Mouse (Mus musculus): ENCODE results near the gene 5730455P16Rik.
"Not testable (repeated sequence)": the region's sequence is repeated elsewhere in the genome, so short reads cannot be mapped to it uniquely, and the experiment has no call there.

5730455P16Rik gene

GRCm38 (mm10) chr11:80379184-80379583 lies 1.4 kb upstream of the 5730455P16Rik start:
- not testable (repeated sequence) for DNase-seq (ENCODE audit: low read depth, low spot score)

DNA sequence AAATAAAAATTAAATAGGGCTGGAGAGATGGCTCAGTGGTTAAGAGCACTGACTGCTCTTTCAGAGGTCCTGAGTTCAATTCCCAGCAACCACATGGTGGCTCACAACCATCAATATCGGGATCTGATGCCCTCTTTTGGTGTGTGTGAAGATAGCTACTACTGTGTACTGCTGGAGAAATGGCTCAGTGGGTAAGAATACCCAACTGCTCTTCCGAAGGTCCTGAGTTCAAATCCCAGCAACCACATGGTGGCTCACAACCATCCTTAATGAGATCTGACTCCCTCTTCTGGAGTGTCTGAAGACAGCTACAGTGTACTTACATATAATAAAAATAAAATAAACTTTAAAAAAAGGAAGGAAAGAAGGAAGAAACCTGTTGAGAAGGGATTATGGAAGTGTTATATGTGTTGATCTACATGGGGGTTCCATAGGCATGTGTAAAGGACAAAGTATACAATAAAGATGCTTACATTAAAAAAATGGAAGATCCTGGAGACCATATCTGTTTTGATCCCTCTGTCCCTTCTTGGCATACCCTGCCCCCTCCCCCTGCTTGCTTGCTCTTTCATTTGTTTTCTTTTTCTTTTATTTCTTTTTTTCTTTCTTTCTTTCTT lies 726 bp upstream of the 5730455P16Rik start:
- DNase-seq (ENCODE audit: low read depth, low spot score), result not testable (repeated sequence)

- peak; percentile 50 for DNase-seq (ENCODE audit: low read depth, low spot score)
Measured at GRCm38 (mm10) chr11:80376651-80377050, 1.2 kb downstream of the 5730455P16Rik start.

DNA sequence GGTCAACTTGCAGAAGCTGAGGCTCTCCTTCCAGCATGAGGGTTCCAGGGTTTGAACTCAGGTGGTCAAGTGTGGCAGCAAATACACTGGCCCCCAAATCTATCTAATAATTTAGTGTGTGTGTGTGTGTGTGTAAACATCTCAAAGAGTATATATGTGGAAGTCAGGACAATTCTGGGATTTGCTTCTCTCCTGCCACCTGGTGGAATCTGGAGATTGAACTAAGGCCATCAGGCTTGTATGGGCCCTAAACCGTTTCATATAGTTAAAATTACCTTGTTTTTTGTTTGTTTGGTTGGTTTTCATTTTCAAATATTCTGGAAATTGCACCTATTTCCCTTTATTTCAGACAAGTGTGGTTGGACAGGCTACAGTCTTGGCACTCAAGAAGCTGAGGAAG lies 8.9 kb downstream of the 5730455P16Rik start:
- no peak for DNase-seq (ENCODE audit: low read depth, low spot score)

- DNase-seq (ENCODE audit: low read depth, low spot score), result no peak
Measured at GRCm38 (mm10) chr11:80354832-80355231, 23.0 kb downstream of the 5730455P16Rik start.

DNA sequence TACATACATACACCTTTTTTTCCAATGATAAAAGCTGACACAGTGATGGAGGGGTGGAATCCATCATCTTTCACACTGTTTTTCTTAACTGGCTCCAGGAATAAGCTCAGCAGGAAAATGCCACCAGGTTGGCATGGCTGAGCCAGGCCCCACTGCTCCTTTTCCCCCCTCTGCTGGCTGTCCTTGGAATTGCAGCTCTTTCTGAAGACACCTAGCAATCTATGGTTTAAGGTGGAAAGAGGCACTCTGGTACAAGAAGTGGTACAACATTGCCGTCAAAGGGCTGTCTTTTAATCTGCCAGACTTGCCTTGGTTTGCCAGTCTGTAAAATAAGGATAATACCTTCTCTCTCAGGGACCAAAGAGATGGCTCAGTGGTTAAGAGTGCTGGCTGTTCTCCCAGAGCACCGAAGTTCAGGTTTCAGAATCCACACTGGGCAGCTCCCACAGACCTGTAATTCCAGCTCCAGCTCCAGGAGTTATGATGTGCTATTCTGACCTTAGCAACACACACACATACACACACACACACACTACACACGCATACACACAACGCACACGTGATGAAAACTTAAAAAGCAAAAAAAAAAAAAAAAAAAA lies 25.9 kb downstream of the 5730455P16Rik start:
- peak; percentile 73 for DNase-seq (ENCODE audit: low read depth, low spot score)

- no peak for DNase-seq (ENCODE audit: low read depth, low spot score)
Measured at GRCm38 (mm10) chr11:80342482-80342881, 35.4 kb downstream of the 5730455P16Rik start.

DNA sequence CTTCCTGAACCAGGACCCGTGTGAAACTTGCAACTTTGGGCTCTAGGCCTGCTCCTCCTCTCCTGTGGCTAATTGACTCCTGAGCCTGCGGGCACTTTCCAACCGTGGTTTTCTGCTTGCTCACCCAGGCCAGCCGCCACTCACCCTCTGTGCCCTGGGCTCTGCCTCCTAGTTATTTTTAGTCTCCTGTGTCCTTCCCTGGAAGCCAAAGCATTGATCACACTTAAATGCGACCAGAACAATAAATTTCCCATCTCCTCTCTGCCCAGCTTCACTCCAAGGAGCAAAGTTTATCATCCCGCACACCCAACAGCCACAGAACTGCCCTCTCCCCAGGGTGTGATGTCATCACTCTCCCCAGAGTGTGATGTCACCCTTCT lies 41.5 kb downstream of the 5730455P16Rik start:
- no peak for DNase-seq (ENCODE audit: low read depth, low spot score)

DNA sequence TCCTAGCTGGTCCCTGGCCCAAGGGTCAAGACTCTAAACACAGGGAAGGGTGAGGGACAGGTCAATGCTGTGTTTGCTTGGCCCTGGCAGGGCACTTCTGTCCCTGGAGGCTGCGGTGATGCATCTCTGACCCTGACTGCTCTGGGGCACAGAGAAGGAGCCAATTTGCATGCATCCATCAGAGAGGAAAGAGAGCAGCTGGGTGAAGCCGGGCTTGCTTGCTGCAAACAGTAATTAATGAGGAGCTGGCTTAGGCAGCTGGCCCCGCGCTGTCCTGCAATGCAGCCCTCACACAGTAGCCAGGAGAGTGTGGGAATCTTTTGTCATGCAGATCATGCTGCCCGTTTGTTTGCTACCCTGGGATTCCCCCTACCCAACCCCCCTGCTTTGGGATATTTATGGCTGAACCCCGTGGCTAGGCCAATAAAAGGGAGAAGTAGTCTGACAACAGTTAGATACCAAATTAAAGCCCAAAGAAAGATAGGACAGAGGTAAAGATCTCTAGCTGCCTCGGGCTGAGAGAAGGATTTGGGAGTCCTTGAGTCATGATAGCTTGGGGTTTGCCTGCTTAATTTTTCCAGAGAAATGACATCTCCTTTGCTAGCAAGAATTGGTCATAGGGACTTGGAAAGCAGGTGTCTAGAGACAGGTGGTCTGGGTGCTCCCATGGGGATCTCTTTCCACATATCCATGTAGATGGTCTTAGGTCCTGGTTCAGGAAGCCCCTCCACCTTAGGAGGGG lies 42.1 kb downstream of the 5730455P16Rik start:
- no peak for DNase-seq (ENCODE audit: low read depth, low spot score)

- no peak for DNase-seq (ENCODE audit: low read depth, low spot score)
Measured at GRCm38 (mm10) chr11:80332709-80333400, 45.0 kb downstream of the 5730455P16Rik start.

DNA sequence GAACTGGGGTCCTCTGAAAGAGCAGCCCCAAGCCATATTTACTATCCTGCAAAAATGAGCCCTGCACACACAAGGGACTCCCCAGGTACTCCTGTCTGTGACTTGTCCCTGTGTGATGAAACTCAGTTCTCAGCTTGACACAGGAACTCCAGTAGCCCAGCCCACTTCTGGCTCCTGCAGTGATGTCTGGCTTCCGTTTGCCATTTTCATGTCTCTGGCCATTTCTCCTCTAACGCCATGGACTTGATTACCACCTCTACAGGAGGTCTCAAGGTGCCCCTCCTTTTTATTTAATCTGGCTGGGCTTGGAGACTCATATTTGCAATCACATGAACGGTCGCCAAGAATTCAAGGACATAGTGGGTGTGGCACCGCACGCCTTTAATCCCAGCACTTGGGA lies 53.2 kb downstream of the 5730455P16Rik start:
- DNase-seq (ENCODE audit: low read depth, low spot score), result no peak

DNA sequence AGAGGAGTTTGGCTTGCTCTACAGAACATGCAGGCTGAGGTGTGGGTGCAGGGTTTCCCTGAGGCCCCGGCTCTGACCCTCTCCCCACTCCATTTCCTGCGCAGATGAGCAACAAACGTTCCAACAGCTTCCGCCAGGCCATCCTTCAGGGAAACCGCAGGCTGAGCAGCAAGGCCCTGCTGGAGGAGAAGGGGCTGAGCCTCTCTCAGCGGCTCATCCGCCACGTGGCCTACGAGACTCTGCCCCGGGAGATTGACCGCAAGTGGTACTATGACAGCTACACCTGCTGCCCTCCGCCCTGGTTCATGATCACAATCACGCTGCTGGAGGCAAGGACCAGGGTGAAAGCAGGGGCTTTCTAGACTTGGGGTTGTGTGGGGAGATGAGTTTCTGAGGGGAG lies 54.6 kb downstream of the 5730455P16Rik start:
- DNase-seq (ENCODE audit: low read depth, low spot score), result peak; percentile 61

DNA sequence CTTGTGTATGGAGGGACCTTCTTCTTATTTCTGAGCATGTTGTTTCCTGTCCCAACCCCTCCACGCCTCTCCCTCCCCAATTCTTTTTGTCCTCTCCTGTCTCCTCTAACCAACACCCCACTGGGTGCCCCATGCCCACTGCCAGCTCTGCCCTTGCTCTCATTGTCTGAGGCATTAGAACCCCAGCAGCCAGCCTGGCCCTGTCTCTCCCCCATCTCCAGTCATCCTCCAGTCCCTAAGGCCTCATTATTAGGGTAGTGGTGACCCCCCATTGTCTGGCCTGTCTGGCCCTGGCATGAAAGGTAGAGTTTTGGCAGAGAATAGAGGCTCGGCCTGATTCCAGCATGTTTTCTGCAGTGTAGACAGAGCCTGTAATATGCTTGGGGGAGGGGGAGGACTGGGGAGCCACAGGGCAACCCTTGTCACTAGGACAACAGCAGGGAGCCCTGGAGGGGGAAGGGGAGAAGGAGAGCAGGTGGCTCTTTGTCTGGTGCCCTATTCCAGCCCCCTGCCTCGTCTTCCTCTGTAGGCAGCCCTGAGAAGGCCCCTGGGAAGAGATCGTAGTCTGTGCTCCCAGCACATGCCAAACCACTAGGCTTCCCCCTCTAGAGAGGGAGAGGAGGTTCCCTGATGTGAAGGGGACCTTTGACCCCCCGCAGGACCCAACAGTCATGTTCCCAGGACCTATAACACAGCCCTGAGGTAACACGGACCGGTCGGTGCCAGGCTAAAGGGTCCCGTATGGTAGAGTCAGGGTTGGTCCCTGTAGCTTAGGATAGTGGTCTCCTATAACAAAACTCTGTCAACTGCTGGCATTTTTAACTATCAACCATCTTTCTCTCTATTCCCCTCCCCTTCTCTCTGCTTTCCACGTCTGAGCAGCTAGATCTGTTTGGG lies 61.8 kb downstream of the 5730455P16Rik start:
- DNase-seq (ENCODE audit: low read depth, low spot score), result no peak

DNA sequence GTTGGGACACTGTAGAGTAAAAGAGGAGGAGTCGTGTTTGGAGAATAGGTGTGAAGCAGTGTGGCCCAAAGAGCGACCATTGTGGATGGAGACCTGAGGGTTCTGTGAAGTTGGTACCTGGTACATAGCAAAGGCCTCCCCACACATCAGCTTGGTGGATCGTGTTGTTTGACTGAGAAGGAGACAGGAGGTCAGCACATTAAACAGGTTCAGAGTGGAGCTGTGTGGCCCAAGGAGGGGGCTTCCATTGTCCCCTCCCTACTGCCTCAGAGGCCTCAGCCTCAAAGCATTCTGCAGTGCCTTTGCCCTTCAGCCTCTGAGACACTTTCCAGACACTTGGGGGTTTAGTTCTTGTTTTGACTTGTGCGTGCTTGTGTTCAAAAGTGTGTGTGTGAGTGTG lies 63.9 kb downstream of the 5730455P16Rik start:
- DNase-seq (ENCODE audit: low read depth, low spot score), result no peak

GRCm38 (mm10) chr11:80313462-80313861 lies 64.4 kb downstream of the 5730455P16Rik start:
- DNase-seq (ENCODE audit: low read depth, low spot score), result no peak

GRCm38 (mm10) chr11:80312565-80312964 lies 65.3 kb downstream of the 5730455P16Rik start:
- no peak for DNase-seq (ENCODE audit: low read depth, low spot score)

DNA sequence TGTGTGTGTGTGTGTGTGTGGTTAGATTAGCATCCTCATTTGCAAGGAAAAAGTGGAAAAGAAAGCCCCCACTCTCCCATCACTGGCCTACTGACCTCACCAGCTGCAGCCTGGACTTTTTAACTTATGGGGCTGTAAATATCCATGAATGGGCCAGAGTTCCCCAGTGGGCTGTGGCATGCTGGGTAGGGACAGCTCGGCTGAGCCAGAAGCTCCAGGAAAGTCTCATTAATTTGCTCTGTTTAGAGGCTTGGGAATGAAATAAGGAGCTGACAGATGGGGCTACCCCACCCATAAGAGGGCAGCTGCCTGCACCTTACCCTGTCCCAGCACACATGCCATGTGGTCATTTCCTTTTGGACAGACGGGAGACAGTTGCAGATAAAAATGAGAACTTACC lies 65.8 kb downstream of the 5730455P16Rik start:
- DNase-seq (ENCODE audit: low read depth, low spot score), result no peak

- no peak for DNase-seq (ENCODE audit: low read depth, low spot score)
Measured at GRCm38 (mm10) chr11:80311271-80311670, 66.6 kb downstream of the 5730455P16Rik start.
